ENCODE assay signal across 14 mouse cellular contexts in the genomic region with DNA sequence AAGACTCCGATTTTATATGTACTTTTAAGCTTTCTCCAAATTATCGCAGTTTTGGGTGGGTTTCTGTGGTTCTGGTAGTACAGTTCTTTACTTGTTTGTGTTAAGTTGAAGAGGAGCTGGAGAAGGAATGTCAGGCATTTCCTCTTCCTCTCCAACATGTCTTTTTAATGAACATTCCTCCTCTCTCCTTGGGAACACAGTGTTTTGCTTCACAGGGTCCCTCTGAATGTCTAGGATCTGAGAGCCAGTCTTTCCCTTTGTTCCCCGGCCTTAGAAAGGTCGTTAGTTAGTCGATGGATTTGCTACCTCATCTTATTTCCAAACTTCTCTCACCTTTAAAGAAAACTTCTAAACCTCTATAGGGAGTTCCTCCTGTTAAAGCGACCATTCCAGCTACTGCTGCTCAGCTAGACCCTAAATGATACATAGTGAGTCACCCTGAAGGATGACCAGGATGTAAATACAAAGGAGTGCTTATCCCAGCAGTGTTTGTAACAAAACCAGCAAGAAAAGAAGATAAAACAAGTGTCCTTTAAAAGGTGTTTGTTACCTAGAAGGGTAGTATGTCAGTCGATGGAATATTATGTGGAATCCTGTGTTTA. TPM values are rescaled to one million over a fixed set of nuclear protein-coding genes. Genes with fewer than 3 reads are reported as not detected.
A peak's percentile ranks its signal among the peaks of the same experiment; 100 is the strongest.
DNase-seq lines count a peak whose midpoint lies in the region; ATAC-seq lines count a peak whose summit lies in the region.
"Had no signal": no experiment of that assay in that cellular context is flagged by ENCODE, and none has a peak within 500 bp of the region (broad histone marks: within the 10 kb centered on the region; RNA-seq: fewer than 3 reads in every experiment).

No protein-coding gene starts in this region.

- no peaks in the 10 kb centered on the region for H3K9me3 ChIP-seq in heart, embryonic 13.5 days
- H3K9me3 ChIP-seq in lung, embryonic 16.5 days (ENCODE audit: control insufficient read depth, low read length): no peaks in the 10 kb centered on the region; the same call in 1 of the 2 replicates

- no peaks in the 10 kb centered on the region for H3K79me2 ChIP-seq in macrophage (ENCODE audit: inconsistent target)

- 42% methylated on average over 7 of the region's 7 CpGs for WGBS in heart, embryonic 13.5 days
- 21% methylated on average over 7 of the region's 7 CpGs for WGBS in lung, embryonic 16.5 days
- WGBS in macrophage (ENCODE audit: missing documents): 89% methylated on average over 7 of the region's 7 CpGs

- DNase-seq in heart, adult 9 months (ENCODE audit: low spot score in 2 of 2): no peak
- no peak for DNase-seq in lung, postnatal 14 days
- peak; percentile 56 for DNase-seq in embryo, embryonic 10.5 days (ENCODE audit: low spot score)
- no peak for DNase-seq in left cerebral cortex, adult 18-20 months (ENCODE audit: low spot score in 2 of 2)
- DNase-seq: cerebellum, postnatal 10 days had no signal

- peak overlapping the region; percentile 83 for H3K27ac ChIP-seq in heart, embryonic 13.5 days (replicated peaks)
- H3K27ac ChIP-seq in lung, embryonic 16.5 days (ENCODE audit: low read length): peak overlapping the region; percentile 92
- peak overlapping the region; percentile 93 for H3K27ac ChIP-seq in macrophage
- H3K27ac ChIP-seq: hindbrain, embryonic 14.5 days had no signal

- H3K36me3 ChIP-seq in heart, embryonic 13.5 days: no peaks in the 10 kb centered on the region
- H3K36me3 ChIP-seq in lung, embryonic 16.5 days (ENCODE audit: control insufficient read depth, insufficient read depth, low read length): no peaks in the 10 kb centered on the region
- no peaks in the 10 kb centered on the region for H3K36me3 ChIP-seq in macrophage (ENCODE audit: inconsistent target)

- H3K4me3 ChIP-seq in heart, embryonic 13.5 days: no peak overlapping the region
- no peak overlapping the region for H3K4me3 ChIP-seq in lung, embryonic 16.5 days (ENCODE audit: low read length)
- H3K4me3 ChIP-seq in macrophage (ENCODE audit: inconsistent target): no peak overlapping the region

- no peak overlapping the region for H3K9ac ChIP-seq in heart, embryonic 13.5 days
- H3K9ac ChIP-seq in lung, embryonic 16.5 days (ENCODE audit: low read length): no peak overlapping the region
- H3K9ac ChIP-seq: hindbrain, embryonic 14.5 days had no signal

- no peak overlapping the region for H3K4me2 ChIP-seq in heart, embryonic 13.5 days
- no peak overlapping the region for H3K4me2 ChIP-seq in lung, embryonic 16.5 days (ENCODE audit: low read depth, low read length)
- H3K4me2 ChIP-seq: hindbrain, embryonic 14.5 days had no signal

- H3K27me3 ChIP-seq in heart, embryonic 13.5 days (replicated peaks): no peaks in the 10 kb centered on the region
- H3K27me3 ChIP-seq in lung, embryonic 16.5 days (ENCODE audit: control insufficient read depth, insufficient read depth, low read depth, low read length): no peaks in the 10 kb centered on the region

- ATAC-seq in heart, embryonic 13.5 days (ENCODE audit: extremely low read depth, insufficient number of reproducible peaks, low FRiP score, low TSS enrichment): no peak
- ATAC-seq in lung, embryonic 16.5 days (ENCODE audit: low read depth): no peak
- no peak for ATAC-seq in frontal cortex, adult (ENCODE audit: low TSS enrichment)

- H3K4me1 ChIP-seq in heart, embryonic 13.5 days: peaks cover 39% of the 10 kb centered on the region
- H3K4me1 ChIP-seq in lung, embryonic 16.5 days (replicated peaks; ENCODE audit: control insufficient read depth, insufficient read depth, low read length): peaks cover 31% of the 10 kb centered on the region

RNA-seq across cellular contexts. Expression of a gene that starts 46.9 kb away (rescaled TPM):
- polyA plus RNA-seq in heart, embryonic 13.5 days (2015; fragmentation: Nextera tagmentation; extraction: Ambion mirVana): not detected in 2 replicates
- polyA plus RNA-seq in lung, embryonic 16.5 days (2015; fragmentation: Nextera tagmentation; extraction: Ambion mirVana): not detected in 2 replicates
- total RNA-seq in macrophage (2018; cell fraction: chromatin; rRNA removed): under 1 TPM in 2 of 26 experiments, not detected in 24; 0.66 to 0.92 TPM
- total RNA-seq in macrophage (2018; cell fraction: cytosol; rRNA removed): not detected
- under 1 TPM in 2 of 26 experiments, not detected in 24; 0.58 to 0.60 TPM for total RNA-seq in macrophage (2018; cell fraction: nucleus; rRNA removed)
- not detected in 3 replicates for polyA plus RNA-seq in macrophage (2018)
- not detected for total RNA-seq in left cerebral cortex, adult 18-20 months (2021)
- total RNA-seq: layer of hippocampus, postnatal 10 days; megakaryocyte progenitor cell, adult 5-6 weeks had no signal
- polyA plus RNA-seq: brain, embryonic 14.5 days; hindbrain, embryonic 14.5 days; limb, embryonic 14.5 days had no signal
